Mouse (Mus musculus) kidney, adult 2 months (tissue): ENCODE data around the gene Ky. TPM values are rescaled to one million over a fixed set of nuclear protein-coding genes. Genes with fewer than 3 reads are reported as not detected.

Experiments
- DNase-seq: peaks from one replicate; pipeline ENCODE4 v3.0.0; 2021
- H3K27ac ChIP-seq: fragments of 200-500 bp; 2 replicates; pipeline ENCODE4 v1.5.1; 2012; ENCODE audit warnings: low read depth, low read length, control low read depth, inconsistent platforms; ENCODE audit not compliant: insufficient read depth
- H3K27me3 ChIP-seq: fragments of 200-500 bp; replicated peaks from 2 replicates; pipeline ENCODE4 v1.6.1; 2012; ENCODE audit warnings: mild to moderate bottlenecking, moderate library complexity, low read length, inconsistent platforms; ENCODE audit not compliant: control insufficient read depth, insufficient read depth
- H3K36me3 ChIP-seq: fragments of 200-500 bp; 2 replicates; pipeline ENCODE4 v1.6.1; 2012; ENCODE audit warnings: mild to moderate bottlenecking, moderate library complexity, low read length, inconsistent platforms; ENCODE audit not compliant: control insufficient read depth, insufficient read depth
- H3K4me1 ChIP-seq: fragments of 200-500 bp; 2 replicates; pipeline ENCODE4 v1.6.1; 2011; ENCODE audit warnings: low read length; ENCODE audit not compliant: control insufficient read depth, insufficient read depth
- H3K4me3 ChIP-seq: fragments of 200-500 bp; 2 replicates; pipeline ENCODE4 v1.5.1; 2011; ENCODE audit warnings: mild to moderate bottlenecking, low read depth, low read length, control low read depth; ENCODE audit not compliant: insufficient read depth
- CTCF ChIP-seq: fragments of 200-500 bp; conservative IDR thresholded peaks from 2 replicates; pipeline ENCODE4 v1.5.1; 2011; ENCODE audit warnings: low read depth, mild to moderate bottlenecking, control low read depth, low read length, moderate library complexity, mixed read lengths; ENCODE audit not compliant: insufficient read depth, insufficient read length
- POLR2A ChIP-seq: fragments of 200-500 bp; IDR thresholded peaks from one replicate; pipeline ENCODE4 v1.6.1; 2011; ENCODE audit warnings: low read depth, low read length, control low read depth
- WGBS: fragments of 180-500 bp; shearing (Covaris S2); methylation state at CpG from one replicate; pipeline ENCODE4 v1.1.7; 2018; 5-methylcytosine and 5-hydroxymethylcytosine counted together
- polyA plus RNA-seq: library from polyadenylated mRNA; depleted of rRNA; stranded (reverse); fragments of >200 nt; gene quantifications from 2 replicates; pipeline ENCODE4 v1.2.3, GENCODE M21; 2012

Ky gene
- polyA plus RNA-seq, 1 experiment, result 0.45 TPM

- TF ChIP-seq CTCF (no peak), POLR2A (no peak)
- WGBS, result 95% methylated on average over 3 of the region's 3 CpGs
- Histone ChIP-seq H3K4me3 (no peak overlapping the region), H3K36me3 (no peaks in the 10 kb centered on the region), H3K27me3 (no peaks in the 10 kb centered on the region), H3K4me1 (no peaks in the 10 kb centered on the region), H3K27ac (no peak overlapping the region)
- no peak for DNase-seq
Measured at GRCm38 (mm10) chr9:102478451-102478835, 27.1 kb upstream of the Ky start.

DNA sequence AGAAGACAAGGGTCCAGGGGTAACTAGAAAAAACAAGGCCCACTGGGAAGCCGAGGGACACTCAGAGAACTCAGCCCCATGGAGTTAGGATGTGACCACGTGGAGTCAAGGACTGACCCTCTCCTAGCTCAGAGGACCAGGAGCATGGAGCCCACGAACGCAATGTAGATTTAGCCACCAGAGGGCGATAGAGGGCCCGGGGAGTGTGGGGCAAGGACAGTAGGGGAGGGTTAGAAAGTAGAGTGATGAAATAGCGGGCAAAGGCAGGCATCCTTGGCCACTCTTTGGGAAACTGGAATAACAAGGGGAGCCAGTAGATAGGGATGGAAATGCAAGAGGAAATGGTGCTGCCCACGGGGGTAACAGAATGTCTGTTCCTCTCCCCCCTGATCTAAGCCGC lies 26.5 kb upstream of the Ky start:
- 48% methylated on average over 9 of the region's 9 CpGs for WGBS
- Histone ChIP-seq H3K27ac (no peak overlapping the region), H3K36me3 (no peaks in the 10 kb centered on the region), H3K4me1 (no peaks in the 10 kb centered on the region), H3K4me3 (no peak overlapping the region), H3K27me3 (no peaks in the 10 kb centered on the region)
- TF ChIP-seq POLR2A (no peak), CTCF (peak; percentile 61)
- DNase-seq, result peak; percentile 10

GRCm38 (mm10) chr9:102492031-102492795 lies 13.3 kb upstream of the Ky start:
- Histone ChIP-seq H3K4me3 (no peak overlapping the region), H3K4me1 (no peaks in the 10 kb centered on the region), H3K36me3 (no peaks in the 10 kb centered on the region), H3K27me3 (no peaks in the 10 kb centered on the region), H3K27ac (no peak overlapping the region)
- TF ChIP-seq CTCF, result 0 out of 2 replicates have a peak, but pooled peaks have one; percentile 14
- TF ChIP-seq POLR2A, result no peak
- WGBS, result 42% methylated on average over 12 of the region's 12 CpGs
- DNase-seq, result no peak

GRCm38 (mm10) chr9:102493044-102493443 lies 12.5 kb upstream of the Ky start:
- Histone ChIP-seq H3K36me3 (no peaks in the 10 kb centered on the region), H3K27me3 (no peaks in the 10 kb centered on the region), H3K27ac (no peak overlapping the region), H3K4me3 (no peak overlapping the region), H3K4me1 (no peaks in the 10 kb centered on the region)
- TF ChIP-seq POLR2A, result no peak
- no peak for TF ChIP-seq CTCF
- WGBS, result 41% methylated on average over 4 of the region's 4 CpGs
- DNase-seq, result no peak

DNA sequence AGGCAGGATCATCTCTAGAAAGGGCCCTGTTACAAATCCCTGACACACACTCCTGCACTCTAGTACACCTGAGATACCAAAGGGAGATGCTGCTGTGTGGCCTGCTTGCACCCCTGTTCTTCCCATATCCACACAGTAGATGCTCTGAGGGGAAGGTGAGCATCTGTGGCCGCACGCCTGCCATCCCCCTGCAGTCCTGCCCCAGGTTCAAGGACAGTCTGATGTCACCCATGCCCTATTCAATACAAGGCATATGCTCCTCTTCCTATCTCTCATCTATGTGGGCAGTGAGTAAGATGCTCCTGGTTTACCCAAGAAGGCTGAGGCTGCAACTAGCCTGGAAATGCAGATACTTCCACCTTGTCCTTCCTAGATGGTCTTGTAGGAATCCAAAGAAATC lies 11.6 kb upstream of the Ky start:
- no peaks in the 10 kb centered on the region for H3K36me3 ChIP-seq
- H3K27me3 ChIP-seq, result no peaks in the 10 kb centered on the region
- DNase-seq, result no peak
- 88% methylated on average over 2 of the region's 2 CpGs for WGBS
- no peak overlapping the region for H3K4me3 ChIP-seq
- H3K4me1 ChIP-seq, result no peaks in the 10 kb centered on the region
- H3K27ac ChIP-seq, result no peak overlapping the region
- TF ChIP-seq CTCF (no peak), POLR2A (no peak)

- H3K4me1 ChIP-seq, result no peaks in the 10 kb centered on the region
- no peak overlapping the region for H3K27ac ChIP-seq
- 58% methylated on average over 9 of the region's 9 CpGs for WGBS
- no peaks in the 10 kb centered on the region for H3K27me3 ChIP-seq
- TF ChIP-seq POLR2A, result no peak
- no peak for TF ChIP-seq CTCF
- H3K36me3 ChIP-seq, result no peaks in the 10 kb centered on the region
- no peak for DNase-seq
- no peak overlapping the region for H3K4me3 ChIP-seq
Measured at GRCm38 (mm10) chr9:102494454-102494853, 11.1 kb upstream of the Ky start.

DNA sequence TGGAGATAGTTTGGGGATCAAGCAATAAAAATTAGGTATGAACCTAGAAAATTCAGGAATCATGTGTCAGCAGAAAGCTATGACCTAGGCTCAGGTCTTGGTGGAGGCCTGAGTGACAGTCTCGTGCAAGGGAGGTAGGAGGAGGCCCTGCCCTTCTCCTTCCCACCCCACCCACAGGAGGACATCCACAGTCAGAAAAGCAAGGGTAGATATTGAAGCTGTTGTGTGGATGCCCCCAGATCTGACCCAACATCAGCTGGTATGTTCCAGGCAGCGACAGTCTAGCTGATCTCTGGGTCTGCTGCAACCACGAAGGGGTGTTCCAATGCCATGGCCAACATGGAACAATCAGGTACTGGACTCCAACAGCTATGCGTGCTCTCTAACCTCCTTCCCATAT lies 10.3 kb upstream of the Ky start:
- H3K36me3 ChIP-seq, result no peaks in the 10 kb centered on the region
- TF ChIP-seq CTCF (no peak), POLR2A (no peak)
- H3K27me3 ChIP-seq, result no peaks in the 10 kb centered on the region
- H3K4me3 ChIP-seq, result no peak overlapping the region
- no peak overlapping the region for H3K27ac ChIP-seq
- no peak for DNase-seq
- 90% methylated on average over 4 of the region's 4 CpGs for WGBS
- H3K4me1 ChIP-seq, result no peaks in the 10 kb centered on the region
